Mouse (Mus musculus): Measurements from ENCODE around the gene Plekhg5. TPM values are rescaled to one million over a fixed set of nuclear protein-coding genes. Genes with fewer than 3 reads are reported as not detected.

Plekhg5 gene
- polyA plus RNA-seq, 1 experiment from 2014 or later, result 13.1 TPM

DNA sequence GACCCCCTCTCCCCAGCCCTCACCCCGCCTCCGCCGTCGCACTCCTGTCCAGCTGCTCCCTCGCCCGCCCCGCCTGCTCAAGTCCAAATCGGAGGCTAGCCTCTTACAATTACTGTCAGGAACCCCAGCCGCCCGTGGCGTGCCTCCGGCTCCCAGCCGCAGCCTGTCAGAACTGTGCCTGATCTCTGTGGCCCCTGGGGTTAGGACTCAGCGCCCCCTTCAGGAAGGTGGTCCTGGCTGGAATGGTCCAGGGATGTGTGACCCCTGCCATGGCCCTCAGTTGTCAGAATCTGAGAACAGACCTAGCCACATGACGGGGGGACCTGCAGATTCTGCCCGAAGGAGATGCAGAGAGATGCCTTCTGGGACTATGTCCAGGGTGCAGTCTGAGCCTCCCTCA is 41.8 kb downstream of the Plekhg5 start:
- Histone ChIP-seq H3K36me3 (ENCODE audit: control insufficient read depth, insufficient read depth, low read length) (peaks cover 12% of the 10 kb centered on the region), H3K9ac (ENCODE audit: low read depth, low read length) (no peak overlapping the region), H3K9me3 (replicated peaks; ENCODE audit: control insufficient read depth, low read length, poor library complexity, severe bottlenecking) (no peaks in the 10 kb centered on the region), H3K27me3 (ENCODE audit: control insufficient read depth, insufficient read depth, low read depth, low read length) (peaks cover 54% of the 10 kb centered on the region), H3K4me1 (ENCODE audit: control insufficient read depth, insufficient read depth, low read length) (peaks cover 4% of the 10 kb centered on the region; the same call in 1 of the 2 replicates), H3K4me3 (ENCODE audit: low read depth, low read length) (no peak overlapping the region), H3K4me2 (ENCODE audit: low read length) (no peak overlapping the region), H3K27ac (ENCODE audit: low read length) (no peak overlapping the region)
- ATAC-seq, result no peak
- 71% methylated on average over 16 of the region's 16 CpGs for WGBS

DNA sequence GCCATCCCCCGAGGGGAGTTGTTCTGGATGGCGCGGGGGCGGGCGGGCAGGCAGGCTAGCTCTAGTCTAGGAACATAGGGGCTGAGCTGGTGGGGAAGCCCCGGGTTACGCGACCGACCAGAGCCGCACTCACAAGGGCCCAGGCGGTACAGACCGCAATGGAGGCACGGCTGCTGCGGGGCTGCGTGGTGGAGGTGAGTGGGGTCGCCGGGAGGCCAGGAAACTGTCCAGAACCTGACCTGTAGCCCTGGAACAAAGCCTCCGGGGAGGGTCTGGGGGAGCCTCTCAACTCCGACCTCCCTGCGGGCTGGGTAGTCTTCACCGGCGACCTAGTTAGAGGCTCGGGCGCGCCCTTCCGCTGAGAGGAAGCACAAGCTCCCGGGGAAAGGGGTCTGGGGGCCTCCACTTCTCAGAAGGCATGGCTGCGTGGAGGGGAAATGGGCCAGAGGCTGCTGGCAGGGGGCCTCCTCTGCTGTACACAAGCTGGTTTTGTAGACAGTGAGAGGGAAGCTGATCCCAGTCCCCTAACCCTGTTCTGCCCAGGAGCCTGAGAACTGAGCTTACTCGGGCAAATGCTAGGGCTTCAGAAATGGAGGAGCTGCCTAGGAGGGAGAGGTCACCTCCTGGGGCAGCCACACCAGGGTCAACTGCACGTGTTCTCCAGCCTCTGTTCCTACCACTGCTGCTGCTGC is 43.8 kb downstream of the Plekhg5 start, which contains the start of gene Tnfrsf25:
Tnfrsf25 (plus strand) TSS at position 14 of the 692 bp plus-strand sequence.
- Histone ChIP-seq H3K4me3 (ENCODE audit: low read depth, low read length) (no peak within 1 kb of the TSS), H3K36me3 (ENCODE audit: control insufficient read depth, insufficient read depth, low read length) (peaks cover 12% of the 10 kb centered on the region), H3K4me1 (ENCODE audit: control insufficient read depth, insufficient read depth, low read length) (peaks cover 8% of the 10 kb centered on the region; the same call in 1 of the 2 replicates), H3K27me3 (ENCODE audit: control insufficient read depth, insufficient read depth, low read depth, low read length) (peaks cover 59% of the 10 kb centered on the region), H3K27ac (ENCODE audit: low read length) (no peak within 1 kb of the TSS), H3K9ac (ENCODE audit: low read depth, low read length) (peak within 1 kb of the TSS; percentile 32; the same call in 1 of the 2 replicates), H3K4me2 (ENCODE audit: low read length) (no peak within 1 kb of the TSS), H3K9me3 (replicated peaks; ENCODE audit: control insufficient read depth, low read length, poor library complexity, severe bottlenecking) (no peaks in the 10 kb centered on the region)
- ATAC-seq, result no peak
- 2% methylated on average over 29 of the region's 30 CpGs for WGBS

- 65% methylated on average over 9 of the region's 9 CpGs for WGBS
These were observed 45.2 kb downstream of the Plekhg5 start for GRCm38 (mm10) chr4:152117538-152117937.

DNA sequence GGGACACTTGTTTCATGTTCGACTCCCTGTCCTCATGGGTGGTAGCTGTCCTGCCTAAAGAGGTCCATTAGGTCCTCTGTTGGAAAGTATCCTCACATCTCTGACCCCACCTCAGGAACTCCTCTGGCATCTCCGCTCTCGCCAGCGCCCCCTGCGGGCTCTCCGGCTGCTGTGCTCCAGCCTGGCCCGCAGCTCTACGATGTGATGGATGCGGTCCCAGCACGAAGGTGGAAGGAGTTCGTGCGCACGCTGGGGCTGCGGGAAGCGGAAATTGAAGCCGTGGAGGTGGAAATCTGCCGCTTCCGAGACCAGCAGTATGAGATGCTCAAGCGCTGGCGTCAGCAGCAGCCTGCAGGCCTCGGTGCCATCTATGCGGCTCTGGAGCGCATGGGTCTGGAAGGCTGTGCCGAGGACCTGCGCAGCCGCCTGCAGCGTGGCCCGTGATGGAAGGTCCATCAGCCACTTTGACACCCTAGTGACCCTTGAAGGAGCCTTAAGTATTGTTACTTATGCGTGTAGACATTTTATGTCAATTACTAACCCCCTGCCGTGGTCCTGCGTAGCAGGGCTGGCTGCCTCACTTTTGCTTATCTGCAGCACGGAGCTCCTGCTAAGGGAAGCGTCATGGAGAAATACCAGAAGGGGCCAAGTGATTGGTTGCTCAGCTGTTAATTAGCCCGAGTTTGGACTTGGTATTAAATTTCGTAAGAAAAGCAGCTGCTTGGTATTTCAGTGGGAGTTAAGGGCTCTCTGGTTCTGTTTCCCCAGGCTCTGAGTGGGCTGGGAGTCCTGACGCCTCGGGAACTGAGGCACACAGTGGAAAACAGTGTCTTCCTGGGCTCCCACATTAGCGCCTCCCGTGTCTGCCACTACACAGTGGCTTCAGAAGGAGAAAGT is 47.3 kb downstream of the Plekhg5 start:
- Histone ChIP-seq H3K4me1 (ENCODE audit: control insufficient read depth, insufficient read depth, low read length) (peaks cover 10% of the 10 kb centered on the region; the same call in 1 of the 2 replicates), H3K27me3 (ENCODE audit: control insufficient read depth, insufficient read depth, low read depth, low read length) (peaks cover 68% of the 10 kb centered on the region), H3K4me3 (ENCODE audit: low read depth, low read length) (no peak overlapping the region), H3K9ac (ENCODE audit: low read depth, low read length) (no peak overlapping the region), H3K36me3 (ENCODE audit: control insufficient read depth, insufficient read depth, low read length) (no peaks in the 10 kb centered on the region), H3K9me3 (replicated peaks; ENCODE audit: control insufficient read depth, low read length, poor library complexity, severe bottlenecking) (no peaks in the 10 kb centered on the region), H3K27ac (ENCODE audit: low read length) (no peak overlapping the region), H3K4me2 (ENCODE audit: low read length) (peak overlapping the region; percentile 21)
- 3% methylated on average over 39 of the region's 39 CpGs for WGBS
- ATAC-seq, result no peak

More at GRCm38 (mm10) chr4:152117538-152117937, 45.2 kb downstream of the Plekhg5 start:
- Histone ChIP-seq H3K36me3 (ENCODE audit: control insufficient read depth, insufficient read depth, low read length) (peaks cover 8% of the 10 kb centered on the region), H3K27me3 (ENCODE audit: control insufficient read depth, insufficient read depth, low read depth, low read length) (peaks cover 62% of the 10 kb centered on the region), H3K4me3 (ENCODE audit: low read depth, low read length) (no peak overlapping the region), H3K9me3 (replicated peaks; ENCODE audit: control insufficient read depth, low read length, poor library complexity, severe bottlenecking) (no peaks in the 10 kb centered on the region), H3K4me2 (ENCODE audit: low read length) (no peak overlapping the region), H3K9ac (ENCODE audit: low read depth, low read length) (no peak overlapping the region), H3K27ac (ENCODE audit: low read length) (no peak overlapping the region), H3K4me1 (ENCODE audit: control insufficient read depth, insufficient read depth, low read length) (peaks cover 10% of the 10 kb centered on the region; the same call in 1 of the 2 replicates)
- no peak for ATAC-seq

GRCm38 (mm10) chr4:152120311-152121182 is 48.2 kb downstream of the Plekhg5 start:
- H3K36me3 ChIP-seq (ENCODE audit: control insufficient read depth, insufficient read depth, low read length), result no peaks in the 10 kb centered on the region
- no peak overlapping the region for H3K4me2 ChIP-seq (ENCODE audit: low read length)
- H3K27ac ChIP-seq (ENCODE audit: low read length), result no peak overlapping the region
- no peaks in the 10 kb centered on the region for H3K9me3 ChIP-seq (replicated peaks; ENCODE audit: control insufficient read depth, low read length, poor library complexity, severe bottlenecking)
- no peak for ATAC-seq
- H3K4me1 ChIP-seq (ENCODE audit: control insufficient read depth, insufficient read depth, low read length), result peaks cover 10% of the 10 kb centered on the region; the same call in 1 of the 2 replicates
- H3K4me3 ChIP-seq (ENCODE audit: low read depth, low read length), result no peak overlapping the region
- H3K27me3 ChIP-seq (ENCODE audit: control insufficient read depth, insufficient read depth, low read depth, low read length), result peaks cover 68% of the 10 kb centered on the region
- no peak overlapping the region for H3K9ac ChIP-seq (ENCODE audit: low read depth, low read length)
- 3% methylated on average over 31 of the region's 31 CpGs for WGBS

- Histone ChIP-seq H3K9ac (ENCODE audit: low read depth, low read length) (no peak overlapping the region), H3K27ac (ENCODE audit: low read length) (no peak overlapping the region), H3K4me2 (ENCODE audit: low read length) (no peak overlapping the region), H3K4me1 (ENCODE audit: control insufficient read depth, insufficient read depth, low read length) (peaks cover 12% of the 10 kb centered on the region), H3K36me3 (ENCODE audit: control insufficient read depth, insufficient read depth, low read length) (no peaks in the 10 kb centered on the region), H3K9me3 (replicated peaks; ENCODE audit: control insufficient read depth, low read length, poor library complexity, severe bottlenecking) (no peaks in the 10 kb centered on the region), H3K4me3 (ENCODE audit: low read depth, low read length) (no peak overlapping the region), H3K27me3 (ENCODE audit: control insufficient read depth, insufficient read depth, low read depth, low read length) (peaks cover 68% of the 10 kb centered on the region)
- WGBS, result 2% methylated on average over 12 of the region's 12 CpGs
- ATAC-seq, result no peak
These were observed 48.8 kb downstream of the Plekhg5 start for GRCm38 (mm10) chr4:152121183-152121505.

DNA sequence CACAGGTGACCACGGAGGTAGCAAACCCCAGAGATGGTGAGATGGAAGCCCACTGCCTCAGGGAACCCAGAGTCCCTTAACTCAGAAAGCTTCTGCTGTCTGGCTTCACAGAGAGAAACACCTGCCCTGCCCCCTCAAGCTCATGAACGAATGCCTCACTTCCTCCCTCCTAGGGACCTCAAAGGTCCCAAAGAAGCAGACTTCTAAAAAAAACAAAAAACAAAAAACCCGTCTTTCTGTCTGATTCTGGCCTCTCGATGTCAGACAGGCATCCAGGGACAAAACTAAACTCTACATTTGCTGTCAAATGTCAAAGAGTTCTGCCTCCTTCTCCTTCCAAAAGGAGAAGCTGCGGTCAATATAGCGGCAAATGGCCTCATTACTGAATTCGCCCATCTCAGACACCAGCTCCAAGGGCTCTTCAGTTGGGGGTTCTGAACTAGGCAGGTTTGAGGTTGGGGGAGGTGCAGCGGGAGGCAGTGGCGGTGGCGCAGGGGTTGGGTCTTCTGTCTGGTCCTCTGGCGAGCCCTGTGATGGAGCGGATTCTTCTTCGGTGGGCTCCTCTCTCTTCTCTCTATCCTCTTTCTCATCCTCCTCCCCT is 52.2 kb downstream of the Plekhg5 start:
- H3K4me2 ChIP-seq (ENCODE audit: low read length), result no peak overlapping the region
- H3K27me3 ChIP-seq (ENCODE audit: control insufficient read depth, insufficient read depth, low read depth, low read length), result peaks cover 69% of the 10 kb centered on the region
- no peak for ATAC-seq
- H3K4me3 ChIP-seq (ENCODE audit: low read depth, low read length), result no peak overlapping the region
- no peak overlapping the region for H3K27ac ChIP-seq (ENCODE audit: low read length)
- peaks cover 17% of the 10 kb centered on the region for H3K4me1 ChIP-seq (ENCODE audit: control insufficient read depth, insufficient read depth, low read length)
- no peaks in the 10 kb centered on the region for H3K36me3 ChIP-seq (ENCODE audit: control insufficient read depth, insufficient read depth, low read length)
- no peaks in the 10 kb centered on the region for H3K9me3 ChIP-seq (replicated peaks; ENCODE audit: control insufficient read depth, low read length, poor library complexity, severe bottlenecking)
- H3K9ac ChIP-seq (ENCODE audit: low read depth, low read length), result no peak overlapping the region
- WGBS, result 5% methylated on average over 12 of the region's 13 CpGs

All from midbrain, embryonic 16.5 days (tissue).